Mouse (Mus musculus) cerebellum, adult 11-12 months (tissue): Measurements from ENCODE around the gene Nav3.

ENCODE experiments used
- DNase-seq: peaks from one replicate; pipeline ENCODE4 v3.0.0; 2022

The Nav3 gene

DNA sequence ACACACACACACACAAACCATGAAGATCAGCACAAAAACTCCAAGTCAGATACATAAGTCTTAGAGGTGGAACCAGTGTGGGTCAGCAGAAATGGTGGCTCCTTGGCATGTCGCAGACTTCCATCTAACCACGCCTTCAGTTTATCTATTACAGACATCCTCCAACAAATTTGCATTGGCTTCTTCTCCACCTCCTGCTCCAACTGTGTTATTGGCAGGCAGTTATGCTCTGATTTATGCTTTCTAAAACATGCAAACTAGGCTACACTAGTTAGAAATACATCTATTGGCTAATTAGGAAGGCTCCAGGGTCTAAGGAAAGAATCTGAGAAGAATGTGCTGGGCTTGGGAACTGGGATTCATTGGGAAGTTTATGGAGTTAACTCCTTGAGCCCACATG lies 75.2 kb downstream of the Nav3 start:
- no peak for DNase-seq

DNA sequence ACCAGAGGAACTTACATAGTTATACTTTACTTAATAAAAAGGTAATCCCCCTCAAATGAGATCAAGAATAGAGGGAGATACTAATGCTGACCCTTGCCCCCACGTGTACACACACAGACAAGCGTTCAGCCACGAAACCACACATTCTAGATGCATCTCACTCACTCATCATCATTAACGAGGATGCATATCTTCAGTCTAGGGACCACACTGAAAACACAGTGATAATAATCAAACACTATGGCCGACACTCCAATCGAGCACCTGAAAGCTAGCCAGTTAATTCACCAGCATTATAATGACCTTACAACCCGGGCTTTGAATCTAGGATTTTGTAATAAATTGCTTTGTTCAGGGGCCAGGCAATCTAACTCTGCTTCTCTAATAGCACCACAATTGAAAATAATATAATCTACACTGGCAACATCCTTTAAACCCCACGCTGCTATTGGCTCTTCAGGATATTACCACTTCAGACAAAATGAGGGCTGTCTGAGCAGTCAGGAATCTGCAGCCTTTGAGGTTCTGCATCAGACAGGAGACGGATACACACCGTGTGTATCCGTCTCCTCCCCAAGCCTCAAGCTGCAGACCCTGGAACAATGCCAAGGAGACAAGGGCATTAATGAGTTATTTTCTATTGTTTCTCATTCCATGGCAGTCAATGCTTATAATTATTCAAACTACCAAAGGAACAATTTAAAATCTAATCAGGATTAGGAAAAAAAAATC lies 83.1 kb downstream of the Nav3 start:
- DNase-seq: no peak

DNA sequence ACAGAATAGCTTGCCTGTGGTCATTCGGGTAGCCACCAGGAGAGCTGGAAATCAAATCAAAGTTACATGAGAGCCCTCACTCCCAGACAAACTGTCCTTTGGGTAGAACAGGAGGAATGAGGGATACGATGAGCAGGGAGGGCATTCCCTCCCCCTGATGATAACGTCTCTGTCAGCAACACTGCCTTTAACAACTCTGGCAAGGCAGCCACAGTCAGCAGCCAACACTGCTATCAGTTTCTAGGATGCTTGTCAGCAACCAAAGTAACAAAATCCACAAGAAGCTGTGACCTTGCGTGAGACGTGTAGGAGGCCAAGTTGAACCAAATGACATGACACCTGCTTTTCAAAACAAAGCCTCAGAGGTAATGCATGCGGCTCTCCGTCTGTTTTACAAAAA lies 103.9 kb downstream of the Nav3 start:
- DNase-seq: no peak

DNA sequence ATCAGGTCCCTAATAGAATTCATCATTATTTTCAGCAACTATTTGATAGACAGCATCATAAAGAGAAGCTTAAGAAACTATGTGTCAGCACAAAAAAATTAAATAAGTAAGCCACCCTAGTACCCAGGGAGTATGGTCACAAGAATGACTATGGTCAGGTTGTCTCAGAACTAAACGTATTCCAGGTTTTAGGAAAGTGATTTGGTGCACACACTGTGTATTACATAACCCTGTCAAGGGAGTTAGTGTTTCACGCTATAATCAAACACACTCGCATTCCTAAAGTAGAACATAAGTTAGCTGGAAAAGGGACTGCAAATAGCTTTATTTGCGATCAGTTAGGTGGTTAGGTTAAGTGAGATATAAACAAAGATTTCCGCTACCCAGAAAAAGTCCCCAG lies 126.0 kb downstream of the Nav3 start:
- no peak for DNase-seq

DNA sequence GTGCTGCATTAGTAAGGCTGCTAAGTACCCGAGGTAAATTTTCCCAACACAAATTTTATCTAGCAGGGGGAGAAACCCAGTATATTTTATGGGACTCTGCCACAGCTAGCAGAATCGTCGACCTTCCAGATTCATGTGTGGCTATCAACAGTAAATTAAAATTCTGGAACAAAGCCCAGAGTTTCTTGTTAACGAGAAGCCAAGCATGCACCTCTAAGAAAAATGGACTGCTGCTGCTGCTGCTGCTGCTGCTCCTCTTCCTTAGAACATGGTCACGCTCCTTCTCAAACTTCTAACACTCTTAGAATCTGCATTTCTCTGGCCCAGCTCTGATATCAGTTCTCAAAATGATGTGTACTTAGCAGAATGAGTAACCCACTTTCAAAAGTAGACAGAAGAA lies 126.4 kb downstream of the Nav3 start:
- DNase-seq: no peak

DNA sequence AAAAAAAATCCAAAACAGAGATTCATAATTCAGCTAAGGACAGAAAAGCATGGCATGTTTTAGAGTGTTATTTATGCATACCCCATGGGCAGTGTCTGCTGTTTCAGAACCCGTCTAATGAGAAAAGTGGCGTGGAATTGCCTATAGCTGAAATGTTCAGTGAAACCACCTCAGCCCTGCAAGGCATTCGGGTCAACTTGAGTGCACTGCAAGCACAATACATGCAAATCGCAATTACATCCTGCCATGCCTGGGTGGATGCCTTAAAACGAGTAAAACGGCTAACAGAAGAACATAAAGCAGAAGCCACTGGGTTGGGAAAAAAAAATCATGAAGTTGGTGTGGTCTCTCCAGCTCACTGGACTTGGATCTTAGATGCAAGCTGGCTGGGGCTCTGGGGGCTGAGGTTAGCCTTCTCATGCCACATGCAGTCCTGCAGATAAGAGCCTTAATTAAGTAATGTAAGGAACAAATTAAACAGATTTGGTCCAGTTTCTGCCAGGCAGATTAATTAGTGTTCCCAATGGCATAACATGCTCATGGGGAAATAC lies 133.8 kb downstream of the Nav3 start:
- DNase-seq: no peak

DNA sequence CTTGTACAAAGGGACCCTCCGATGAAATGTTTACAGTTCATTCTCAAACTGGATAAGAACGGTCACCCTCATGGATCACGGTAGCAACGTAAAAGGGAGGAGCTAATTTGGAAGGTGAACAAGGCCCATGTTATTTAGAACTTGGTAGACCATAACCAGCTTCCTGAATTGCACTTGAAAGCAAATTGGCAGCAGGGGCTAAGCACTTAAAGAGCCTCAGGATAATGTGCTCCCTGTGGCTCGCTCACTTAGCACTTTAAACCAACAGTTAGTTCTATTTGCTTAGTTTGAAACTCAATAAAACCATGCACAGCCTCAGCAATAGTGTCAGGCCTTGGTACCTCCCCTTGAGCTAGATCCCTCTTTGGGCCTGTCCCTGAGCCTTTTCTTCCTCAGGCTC lies 138.7 kb downstream of the Nav3 start:
- DNase-seq: no peak

DNA sequence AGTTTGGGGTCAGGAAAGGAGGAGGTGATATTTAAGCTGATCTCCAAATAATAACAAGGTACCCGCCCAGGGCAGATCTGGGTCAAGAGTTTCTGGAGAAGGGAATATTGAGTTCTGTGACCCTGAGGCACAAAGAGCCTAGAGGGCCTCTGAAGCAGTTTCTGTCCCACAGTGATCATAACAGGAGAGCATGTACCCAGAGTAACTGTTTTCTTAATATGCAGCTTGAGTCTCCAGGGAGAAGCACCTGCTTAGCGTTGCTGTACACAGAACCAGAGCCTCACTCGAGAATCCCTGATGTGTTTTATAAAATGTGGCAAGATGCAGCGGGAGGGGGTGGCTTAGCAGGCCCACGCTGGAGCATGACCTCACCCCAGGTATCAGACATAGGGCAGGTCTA lies 141.5 kb downstream of the Nav3 start:
- DNase-seq: no peak

DNA sequence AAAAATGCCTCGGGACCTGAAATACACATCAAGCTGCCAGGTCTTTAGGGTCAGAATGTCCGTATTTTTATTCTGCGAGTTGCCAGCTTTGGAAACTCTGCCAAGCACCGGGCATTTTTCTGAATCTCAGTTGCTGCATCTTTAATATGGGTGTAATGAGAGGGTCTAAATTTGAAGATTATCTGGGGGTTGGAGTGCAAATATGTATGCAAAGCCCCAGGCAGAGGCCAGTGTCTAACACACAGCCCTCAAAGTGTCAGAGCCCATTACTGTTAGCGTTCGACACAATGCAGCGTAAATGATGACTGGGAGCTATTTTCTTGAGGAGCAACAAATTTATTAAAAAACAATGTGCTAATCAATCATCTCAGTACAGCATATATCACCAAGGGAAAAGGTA lies 142.0 kb downstream of the Nav3 start:
- DNase-seq: no peak

DNA sequence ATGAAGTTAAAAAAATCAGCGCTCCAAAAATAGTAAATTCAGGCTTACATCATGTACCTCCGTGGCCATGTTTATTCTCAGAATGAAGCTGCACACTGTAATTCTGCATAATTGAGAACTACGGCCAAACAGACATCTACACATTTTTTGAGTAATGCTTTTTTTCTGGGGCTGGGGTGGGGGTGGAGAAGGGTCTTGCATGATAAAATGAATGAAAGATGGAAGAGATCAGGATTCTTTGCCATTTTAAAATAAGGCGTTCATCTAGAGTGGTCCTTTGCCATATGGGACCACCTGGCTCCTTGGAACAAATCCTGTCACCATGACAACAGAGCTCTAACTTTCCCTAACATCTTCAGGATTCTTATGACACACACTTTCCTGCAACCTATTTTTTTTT lies 146.5 kb downstream of the Nav3 start:
- DNase-seq: no peak

DNA sequence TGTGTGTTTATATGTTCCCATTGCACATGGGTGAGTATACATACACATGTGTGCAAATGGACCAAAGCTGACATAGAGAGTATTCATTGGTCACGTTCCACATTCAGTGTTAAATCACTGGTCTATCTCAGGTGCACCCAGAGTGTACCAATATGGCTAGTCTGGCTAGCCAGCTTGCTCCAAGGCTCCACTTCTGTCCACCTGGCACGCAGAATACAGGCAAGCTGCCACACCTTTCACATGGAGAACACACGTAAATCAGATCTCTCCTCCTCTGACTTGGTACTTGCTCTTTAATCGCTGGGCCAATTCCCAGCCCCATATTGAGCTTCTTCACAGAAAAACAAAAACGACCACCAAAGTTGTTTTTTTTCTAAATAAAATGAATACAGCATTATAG lies 150.4 kb downstream of the Nav3 start:
- peak; percentile 70 for DNase-seq

DNA sequence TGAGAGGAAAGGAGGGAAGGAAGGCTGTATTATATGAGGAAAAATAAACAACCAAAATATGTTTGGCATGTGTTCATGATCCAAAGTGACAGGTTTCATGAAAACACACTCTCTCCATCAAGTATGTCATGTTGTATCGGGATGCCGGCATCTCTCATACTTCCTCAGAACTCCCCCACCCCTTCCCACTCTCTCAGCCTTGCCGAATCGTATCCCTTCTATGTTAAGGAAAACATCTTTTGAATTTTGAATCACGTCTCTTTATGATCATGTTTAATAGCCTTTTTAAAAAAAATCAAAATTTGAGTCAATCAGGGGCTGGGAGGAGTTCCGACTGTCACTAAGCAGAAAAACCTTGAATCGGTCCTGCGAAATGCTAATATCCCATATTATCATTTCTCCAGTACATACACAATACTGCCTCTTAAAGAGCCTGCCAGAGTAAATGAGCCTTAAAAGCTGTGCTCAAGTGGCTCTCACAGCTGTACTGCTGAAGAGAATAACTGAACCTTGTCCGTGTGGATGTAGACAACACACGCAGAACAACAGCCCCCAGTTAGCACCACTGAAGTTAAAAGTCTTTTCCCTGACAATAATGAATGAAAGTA lies 165.9 kb downstream of the Nav3 start:
- no peak for DNase-seq

DNA sequence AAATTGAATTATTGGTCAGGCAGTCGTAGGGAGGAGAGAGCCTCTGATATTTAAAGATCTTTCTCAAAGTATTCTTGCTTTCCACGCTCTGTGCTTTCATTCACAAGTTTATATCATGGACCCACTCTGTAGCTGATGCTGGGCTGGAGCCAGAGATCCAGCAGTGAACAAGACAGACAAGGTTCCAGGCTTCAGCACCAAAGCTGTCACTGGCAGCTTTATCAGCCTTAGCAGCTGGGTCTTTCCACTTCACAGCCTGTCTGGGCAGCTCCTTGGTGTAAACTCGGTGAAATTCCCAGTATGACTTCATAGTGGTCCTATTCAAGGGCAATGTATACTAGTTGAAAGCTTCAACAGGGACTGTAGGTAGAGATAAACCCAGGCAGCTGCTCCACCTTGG lies 172.1 kb downstream of the Nav3 start:
- DNase-seq: no peak

DNA sequence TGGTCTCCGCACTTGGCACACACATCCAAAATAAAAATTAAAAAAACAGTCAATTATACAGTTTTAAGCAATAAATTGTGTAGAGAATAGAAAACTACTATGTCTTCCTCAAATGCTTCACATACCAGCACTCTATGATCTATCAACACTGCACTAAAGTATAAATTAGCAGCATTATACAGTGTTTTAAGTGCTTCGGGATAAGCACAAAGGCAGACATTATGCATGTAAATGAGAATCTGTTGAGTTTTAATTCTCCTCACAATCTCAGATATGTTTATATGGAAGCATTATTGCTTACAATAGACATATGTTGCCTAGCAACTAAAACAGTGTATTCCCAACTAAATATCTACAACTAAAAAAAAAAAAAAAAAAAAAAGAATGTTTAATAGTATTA lies 183.2 kb downstream of the Nav3 start:
- DNase-seq: no peak

DNA sequence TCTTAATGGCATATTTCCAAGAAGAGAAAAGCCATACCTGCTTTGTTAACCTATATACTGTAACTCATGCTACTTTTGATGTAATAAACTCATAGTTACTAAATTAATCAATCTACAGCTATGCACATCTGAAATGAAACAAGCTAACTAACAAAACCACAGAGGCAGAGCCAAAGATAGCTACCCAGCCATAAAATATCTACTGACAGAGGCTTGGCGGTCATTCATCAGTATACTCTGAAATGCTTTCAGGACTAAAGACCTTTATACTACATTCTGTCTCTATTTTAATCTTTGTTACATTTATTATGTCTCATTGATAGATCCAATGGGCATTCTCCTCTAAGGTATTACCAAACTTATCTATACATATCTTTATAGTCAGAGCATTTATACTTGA lies 185.4 kb downstream of the Nav3 start:
- no peak for DNase-seq

DNA sequence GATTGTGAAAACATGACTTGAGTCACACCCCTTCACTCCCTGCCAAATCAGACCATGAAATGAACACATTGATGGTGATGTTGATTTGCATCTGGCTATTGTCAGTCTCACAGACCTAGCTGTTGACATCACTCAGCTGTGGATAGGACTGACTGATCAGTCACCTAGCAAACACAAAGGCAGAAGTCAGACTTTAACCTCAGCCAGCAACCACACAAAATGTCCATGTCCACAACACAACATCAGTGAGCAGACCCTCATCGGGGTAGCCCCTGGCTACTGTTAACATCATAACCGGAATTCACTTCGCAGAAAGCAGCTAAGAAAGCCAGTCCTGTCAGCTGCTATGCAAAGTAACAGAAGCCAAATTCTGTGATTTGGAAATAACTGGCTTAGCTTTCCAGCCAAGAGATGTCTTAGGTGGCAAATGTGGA lies 213.9 kb downstream of the Nav3 start:
- DNase-seq: no peak

DNA sequence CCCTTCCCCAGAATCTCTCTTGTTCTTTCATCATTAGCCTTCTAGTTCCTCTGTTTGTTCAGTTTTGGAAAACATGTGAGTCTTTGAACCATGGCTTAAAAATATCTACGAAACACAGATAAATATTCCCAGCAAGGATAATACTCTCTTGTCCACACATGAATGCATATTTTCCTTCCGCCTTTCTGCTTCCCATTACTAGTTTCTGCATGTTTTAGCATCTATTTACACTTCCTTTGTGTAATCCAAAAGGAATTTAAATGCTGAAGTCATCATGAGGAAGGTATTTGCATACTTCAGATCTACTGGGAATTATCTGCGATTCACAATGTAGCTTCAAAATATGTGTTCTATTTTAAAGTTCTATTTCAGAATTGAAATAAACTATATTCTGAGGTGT lies 215.3 kb downstream of the Nav3 start:
- no peak for DNase-seq

DNA sequence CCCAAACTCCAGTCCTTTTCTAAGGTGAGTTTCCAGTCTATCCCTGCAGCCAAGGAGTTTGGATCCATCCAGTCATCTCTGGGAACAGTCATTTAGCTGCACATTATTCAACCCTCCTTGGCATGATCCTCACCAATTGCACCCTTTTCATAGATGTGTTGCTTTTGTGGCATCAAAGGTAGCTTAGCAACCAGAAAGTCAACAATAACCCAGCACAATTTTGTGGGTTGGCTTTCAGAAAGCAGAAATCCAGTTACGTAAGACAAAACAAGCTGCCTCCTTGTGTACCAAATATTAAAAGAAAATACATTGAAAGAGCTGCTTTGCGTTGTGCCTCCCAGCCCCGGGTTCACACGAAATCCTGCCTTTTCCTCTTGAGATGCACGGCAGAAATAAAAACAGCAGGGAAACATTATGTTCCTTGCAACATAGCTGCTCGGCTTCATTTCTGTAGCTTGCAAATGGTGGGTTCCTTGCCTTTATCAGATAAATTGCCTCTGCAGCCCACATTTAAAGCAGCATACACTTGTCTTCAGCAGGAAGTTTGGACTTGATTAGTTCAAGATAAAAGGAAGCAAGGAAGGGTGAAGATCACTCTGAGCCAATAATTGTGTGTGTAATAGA lies 222.6 kb downstream of the Nav3 start:
- DNase-seq: peak; percentile 3

DNA sequence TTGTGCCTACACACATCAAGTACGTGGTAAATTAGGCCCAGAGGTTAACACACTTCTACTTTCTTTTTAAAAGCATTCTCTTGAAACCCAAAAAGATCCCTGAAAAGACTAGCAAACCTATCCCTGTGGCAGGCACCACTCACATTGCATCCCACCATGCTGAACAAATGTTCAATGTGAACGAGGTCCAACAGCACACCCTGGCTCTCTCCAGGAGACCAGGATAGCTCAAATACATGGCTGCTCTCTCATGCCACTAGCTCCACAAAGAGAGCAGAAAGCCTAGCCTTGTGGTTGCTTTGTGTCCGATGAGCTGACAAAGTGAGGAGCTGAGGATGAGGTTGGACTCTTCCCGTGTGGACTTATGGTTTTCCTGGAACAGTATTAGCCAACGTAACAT lies 249.6 kb downstream of the Nav3 start:
- DNase-seq: peak; percentile 22

DNA sequence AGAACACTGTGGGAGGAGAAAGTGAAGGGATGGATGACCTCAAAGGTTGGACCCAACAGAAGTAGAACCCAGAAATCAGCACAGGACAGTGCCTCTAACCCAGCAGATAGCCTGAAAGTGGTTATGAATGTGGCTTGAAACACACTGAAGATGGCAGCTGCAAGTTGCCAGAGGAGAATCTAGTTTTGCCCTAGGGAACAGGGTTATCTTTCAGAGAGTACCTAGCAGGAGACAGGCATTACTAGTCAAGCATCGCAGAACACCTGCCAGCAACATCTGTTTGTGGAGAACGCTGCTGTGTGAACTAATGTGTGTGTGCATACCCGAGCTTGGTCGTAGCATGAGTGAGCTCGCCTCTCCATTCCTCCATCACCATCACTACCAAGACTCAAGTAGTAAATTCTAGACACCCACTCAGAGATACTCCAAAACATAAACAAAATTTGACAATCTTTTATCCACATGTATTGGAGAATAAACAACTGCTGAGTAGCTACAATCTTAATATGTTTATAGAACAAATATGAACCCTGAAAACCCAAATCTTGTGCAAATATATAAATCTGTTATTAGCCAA lies 251.8 kb downstream of the Nav3 start:
- DNase-seq: peak; percentile 40

DNA sequence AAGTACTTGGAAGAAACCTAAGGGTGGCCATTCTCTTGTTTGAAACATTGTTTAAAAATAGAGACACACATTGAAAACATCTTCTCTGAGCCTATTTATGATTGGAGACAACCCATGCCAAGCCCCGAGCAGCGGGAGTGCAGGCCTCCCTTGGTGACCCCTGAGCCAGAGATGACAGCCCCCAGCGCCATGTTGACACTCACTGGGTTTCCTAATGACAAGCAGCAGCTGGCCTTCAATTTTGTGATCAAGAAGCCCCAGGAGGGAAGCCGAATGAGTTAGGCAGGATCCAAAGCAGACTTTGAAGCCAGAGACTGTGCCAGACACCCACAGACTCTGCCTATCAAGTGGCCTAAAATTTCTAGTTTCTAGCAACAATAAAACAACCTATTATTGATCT lies 263.1 kb downstream of the Nav3 start:
- DNase-seq: peak; percentile 43

DNA sequence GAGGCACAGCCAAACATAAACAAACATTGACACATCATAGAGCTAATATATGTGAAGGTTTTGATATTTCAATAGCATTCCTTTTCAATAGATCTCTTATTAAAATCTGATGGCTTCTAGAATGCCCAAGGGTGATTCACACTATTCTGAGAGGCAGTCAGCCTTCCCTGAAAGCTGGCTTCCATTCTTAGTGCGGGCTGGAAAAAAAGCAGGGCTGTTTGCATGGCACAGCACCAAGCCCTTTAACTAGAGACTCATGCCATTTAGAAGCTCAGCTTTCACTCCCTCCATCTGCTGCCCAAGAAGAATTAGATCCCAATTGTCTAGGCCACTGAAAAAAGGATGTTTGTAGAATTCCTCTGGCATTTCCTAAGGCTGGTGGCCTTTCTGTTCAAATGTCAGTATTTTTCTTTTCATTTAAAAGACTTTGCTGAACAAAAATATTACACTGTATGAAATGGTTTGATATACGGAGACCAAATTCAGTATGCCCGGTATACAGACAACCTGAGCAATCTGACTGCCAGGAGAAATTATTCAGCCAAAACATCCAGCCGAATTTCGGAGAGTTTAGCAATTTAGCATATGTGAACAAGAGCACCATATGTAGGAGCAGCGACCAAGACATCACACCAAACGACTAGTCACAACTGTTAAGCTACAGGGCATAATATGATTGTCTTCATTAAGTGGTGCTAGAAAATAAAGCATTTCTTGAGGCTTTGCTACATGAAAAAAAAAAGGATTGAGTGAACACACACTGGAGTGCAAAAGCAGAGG lies 263.8 kb downstream of the Nav3 start:
- DNase-seq: peak; percentile 80

DNA sequence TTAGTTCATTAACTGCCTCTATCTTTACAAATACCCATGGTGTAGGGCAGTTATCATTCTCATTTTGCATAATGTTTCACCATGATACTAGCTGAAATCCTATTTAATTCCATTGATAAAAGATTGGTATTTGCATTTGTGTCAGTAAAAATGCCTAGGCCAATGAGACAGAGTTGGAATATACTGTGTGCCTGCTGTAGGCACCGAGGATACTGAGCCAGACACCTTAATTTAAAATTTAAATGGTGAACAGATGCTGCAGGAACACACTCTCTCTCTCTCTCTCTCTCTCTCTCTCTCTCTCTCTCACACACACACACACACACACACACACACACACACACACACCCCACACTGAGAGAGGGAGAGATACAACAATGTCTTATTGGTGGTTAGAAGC lies 269.8 kb downstream of the Nav3 start:
- DNase-seq: no peak
